Mouse (Mus musculus) CH12F3 (cell line): ENCODE results near the gene Ptcra.
"Not testable (repeated sequence)": the region's sequence is repeated elsewhere in the genome, so short reads cannot be mapped to it uniquely, and the experiment has no call there.

Experiments used
- in situ Hi-C: fragments of 300-500 bp; cut with MboI; formaldehyde crosslinking; loops from 2 replicates; pipeline ENCODE4 v1.14.3; 2020; ENCODE audit warnings: low sequenced_read_pairs

Ptcra gene

GRCm38 (mm10) chr17:46771616-46772015 is 8.1 kb upstream of the Ptcra start:
- in situ Hi-C loops = no loop called here

GRCm38 (mm10) chr17:46771025-46771424 is 7.5 kb upstream of the Ptcra start:
- in situ Hi-C loops = no loop called here

DNA sequence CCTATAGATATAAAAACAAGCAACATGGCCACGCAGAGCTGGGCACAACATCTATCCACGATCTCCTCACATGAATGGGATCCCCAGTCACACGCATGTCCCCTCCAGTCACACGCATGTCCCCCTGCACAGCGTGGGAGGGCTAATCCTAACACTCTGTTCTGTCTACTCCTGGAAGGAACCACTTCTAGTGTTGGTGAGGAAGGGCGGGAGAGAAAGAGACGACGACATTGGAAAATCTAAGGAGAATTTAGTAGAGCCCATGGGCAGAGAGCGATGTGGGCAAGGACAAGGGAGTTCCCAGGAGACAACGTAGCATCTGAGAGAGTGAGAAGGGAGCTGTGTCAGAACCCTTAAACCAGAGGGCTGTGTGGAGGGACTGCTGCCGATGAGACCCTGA is 7.0 kb upstream of the Ptcra start:
- in situ Hi-C loops = no loop called here

- in situ Hi-C loops = no loop called here
Measured at GRCm38 (mm10) chr17:46767868-46768267, 4.4 kb upstream of the Ptcra start.

- in situ Hi-C loops = not testable (repeated sequence)
Measured at GRCm38 (mm10) chr17:46764916-46765315, 1.4 kb upstream of the Ptcra start.

DNA sequence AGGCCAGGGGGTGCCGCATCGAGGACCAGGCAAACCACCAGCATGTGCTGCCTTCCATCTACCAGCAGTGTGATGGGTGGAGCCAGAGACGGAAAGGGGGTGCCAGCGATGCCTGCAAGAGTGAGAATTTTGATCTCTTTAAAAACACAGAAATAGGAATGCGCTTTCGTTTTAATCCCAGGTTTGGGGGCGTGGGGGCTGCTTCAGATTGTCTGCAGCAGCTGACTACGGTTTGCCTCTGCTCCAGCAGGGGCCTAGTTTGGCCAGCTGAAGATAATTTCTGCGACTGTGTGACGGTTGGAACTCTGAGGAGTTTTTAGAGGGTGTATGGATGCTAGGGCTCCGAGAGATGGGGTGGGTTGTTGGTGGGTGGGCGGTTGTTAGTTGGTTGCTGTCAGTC is 4.8 kb downstream of the Ptcra start:
- in situ Hi-C loops = no loop called here

GRCm38 (mm10) chr17:46751794-46752556 is 11.5 kb downstream of the Ptcra start, which contains the start of gene Cnpy3:
TSS of gene Cnpy3 (minus strand) at chr17:46752214.
- in situ Hi-C loops = no loop called here

GRCm38 (mm10) chr17:46751056-46751793 is 12.3 kb downstream of the Ptcra start:
- in situ Hi-C loops = no loop called here

- in situ Hi-C loops = no loop called here
Measured at GRCm38 (mm10) chr17:46750580-46750979, 12.9 kb downstream of the Ptcra start.

- in situ Hi-C loops = no loop called here
Measured at GRCm38 (mm10) chr17:46749282-46749681, 14.2 kb downstream of the Ptcra start.

GRCm38 (mm10) chr17:46747806-46748205 is 15.7 kb downstream of the Ptcra start:
- in situ Hi-C loops = no loop called here

GRCm38 (mm10) chr17:46747234-46747633 is 16.3 kb downstream of the Ptcra start:
- in situ Hi-C loops = no loop called here

GRCm38 (mm10) chr17:46745506-46745905 is 18.0 kb downstream of the Ptcra start:
- in situ Hi-C loops = no loop called here

- in situ Hi-C loops = no loop called here
Measured at GRCm38 (mm10) chr17:46742986-46743385, 20.5 kb downstream of the Ptcra start.

GRCm38 (mm10) chr17:46741305-46741704 is 22.2 kb downstream of the Ptcra start:
- in situ Hi-C loops = no loop called here

- in situ Hi-C loops = no loop called here
Measured at GRCm38 (mm10) chr17:46736160-46736559, 27.4 kb downstream of the Ptcra start.

DNA sequence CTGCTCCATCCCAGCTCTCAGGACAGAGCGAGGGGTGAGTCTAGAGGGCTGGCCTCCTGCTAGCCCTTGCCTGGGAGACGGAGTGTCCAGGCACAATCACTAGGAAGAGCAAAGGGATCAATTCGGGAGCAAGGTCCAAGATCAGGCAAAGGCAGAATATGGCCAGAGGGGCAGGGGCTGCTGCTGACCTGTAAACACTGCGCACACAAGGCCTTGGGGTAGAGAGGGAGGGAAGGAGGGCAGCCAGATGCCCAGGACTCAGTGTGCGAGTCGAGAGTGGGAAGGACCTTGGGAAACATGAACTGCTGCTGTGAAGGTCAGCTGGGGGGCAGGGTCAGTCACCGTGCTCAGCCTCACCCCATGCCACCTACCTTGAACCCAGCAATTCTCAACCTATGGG is 28.2 kb downstream of the Ptcra start:
- in situ Hi-C loops = no loop called here

GRCm38 (mm10) chr17:46734055-46734454 is 29.5 kb downstream of the Ptcra start:
- in situ Hi-C loops = no loop called here

GRCm38 (mm10) chr17:46728904-46729318 is 34.6 kb downstream of the Ptcra start, which contains the start of gene Gnmt:
TSS of gene Gnmt (minus strand) at chr17:46729168.
- in situ Hi-C loops = no loop called here

GRCm38 (mm10) chr17:46728496-46728895 is 35.0 kb downstream of the Ptcra start:
- in situ Hi-C loops = no loop called here

- in situ Hi-C loops = no loop called here
Measured at GRCm38 (mm10) chr17:46728021-46728420, 35.5 kb downstream of the Ptcra start.

DNA sequence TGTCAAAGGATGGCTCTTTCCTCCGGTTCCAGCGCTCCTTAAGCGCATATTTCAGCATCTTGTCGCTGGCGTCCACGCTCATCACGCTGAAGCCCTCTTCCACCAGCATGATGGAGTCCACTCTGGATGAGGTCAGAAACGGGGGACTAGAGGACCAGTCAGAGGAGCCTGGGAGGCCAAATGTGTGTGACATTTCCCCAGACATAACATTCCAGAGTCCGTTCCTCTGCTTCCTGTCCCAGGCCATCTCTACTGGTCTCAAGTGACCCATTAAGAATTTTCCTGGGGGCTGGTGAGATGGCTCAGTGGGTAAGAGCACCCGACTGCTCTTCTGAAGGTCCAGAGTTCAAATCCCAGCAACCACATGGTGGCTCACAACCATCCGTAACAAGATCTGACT is 36.2 kb downstream of the Ptcra start:
- in situ Hi-C loops = no loop called here
